Mouse (Mus musculus) left cerebral cortex, postnatal 36 days (tissue): ENCODE measurements around the gene Plxna1. TPM values are rescaled to one million over a fixed set of nuclear protein-coding genes. Genes with fewer than 3 reads are reported as not detected.

Experiments
- DNase-seq, 2 experiments: peaks; one replicate each; pipeline ENCODE4 v3.0.0; 2021 to 2022; ENCODE audit warnings: low spot score in 2 of 2, mixed read lengths in 1 of 2
- intact Hi-C: fragments of 180-260 bp; cut with DNase I; formaldehyde crosslinking; loops from one replicate; pipeline ENCODE4 v1.15.1; 2025
- total RNA-seq, 2 experiments: library from RNA; stranded (reverse); gene quantifications; 2 replicates each; pipeline ENCODE4 v1.2.3; 2021

Gene Plxna1
- total RNA-seq, 2 experiments from 2014 or later, result 56.2 to 70.4 TPM

DNA sequence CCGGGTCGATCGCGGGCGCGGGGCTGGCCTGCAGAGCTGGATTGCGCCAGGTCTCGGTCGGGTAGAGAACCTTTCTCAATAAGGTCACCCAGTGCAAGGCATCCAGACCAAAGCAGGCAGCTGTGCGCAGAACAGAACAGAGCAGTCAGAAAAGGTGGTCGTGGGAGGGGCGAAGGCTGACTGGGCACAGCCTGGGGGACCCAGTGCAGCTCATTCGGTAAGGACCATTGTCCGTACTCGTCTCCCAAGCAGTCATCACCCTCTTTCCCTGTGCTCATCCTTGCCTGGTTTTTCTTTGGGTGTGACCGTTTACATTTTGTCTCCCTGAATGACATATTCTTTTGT, 659 bp upstream of the Plxna1 start:
- intact Hi-C loops, result loop anchor here (5.0 to 10.0 kb wide), 4 partner anchors 269 to 436 kb away; no protein-coding TSS in a partner anchor
- no peak for DNase-seq

DNA sequence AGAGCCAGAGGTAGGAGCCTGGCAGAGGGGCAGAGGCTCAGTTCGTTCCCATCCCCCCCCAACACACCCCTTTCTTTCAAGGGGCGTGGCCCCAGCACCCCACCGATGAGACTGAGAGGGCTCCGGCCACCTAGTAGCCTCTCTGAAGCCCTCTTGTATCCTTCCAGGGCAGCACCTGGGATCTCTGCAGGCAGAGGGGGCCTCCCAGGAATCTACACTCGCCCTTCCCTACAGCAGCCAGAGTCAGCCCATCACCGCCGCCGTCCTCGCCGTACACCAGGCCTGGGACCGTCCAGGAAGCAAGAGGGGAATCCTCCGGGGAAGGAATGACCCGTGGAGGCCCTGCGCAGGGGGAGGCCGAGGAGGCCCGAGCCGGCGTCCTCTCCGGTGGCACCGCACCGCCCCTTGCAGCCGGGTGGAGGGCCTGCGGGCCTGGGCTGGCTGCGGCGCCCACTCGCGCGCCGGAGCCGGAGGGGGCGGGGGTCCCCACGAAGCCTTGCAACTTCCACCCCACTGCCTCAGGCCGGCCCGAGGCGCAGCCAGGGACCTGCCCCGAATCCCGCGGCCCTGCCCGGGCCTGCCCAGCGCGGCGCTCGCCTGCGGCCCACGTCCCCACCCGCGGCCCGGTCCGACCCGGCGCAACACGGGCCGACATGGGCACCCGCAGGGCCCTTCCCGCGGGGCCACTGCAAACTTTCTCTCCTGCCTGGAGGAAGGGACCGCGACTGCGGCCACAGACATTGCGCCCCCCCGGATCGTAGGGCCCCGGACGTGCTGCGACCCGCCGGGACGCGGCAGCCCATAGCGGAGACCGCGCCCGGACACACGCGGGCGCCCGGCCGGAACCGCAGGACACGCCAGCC, 771 bp downstream of the Plxna1 start:
- DNase-seq, result peak; percentile 41 to 45
- intact Hi-C loops, result loop anchor here (1.0 to 10.0 kb wide), 5 partner anchors 192 to 434 kb away; no protein-coding TSS in a partner anchor

DNA sequence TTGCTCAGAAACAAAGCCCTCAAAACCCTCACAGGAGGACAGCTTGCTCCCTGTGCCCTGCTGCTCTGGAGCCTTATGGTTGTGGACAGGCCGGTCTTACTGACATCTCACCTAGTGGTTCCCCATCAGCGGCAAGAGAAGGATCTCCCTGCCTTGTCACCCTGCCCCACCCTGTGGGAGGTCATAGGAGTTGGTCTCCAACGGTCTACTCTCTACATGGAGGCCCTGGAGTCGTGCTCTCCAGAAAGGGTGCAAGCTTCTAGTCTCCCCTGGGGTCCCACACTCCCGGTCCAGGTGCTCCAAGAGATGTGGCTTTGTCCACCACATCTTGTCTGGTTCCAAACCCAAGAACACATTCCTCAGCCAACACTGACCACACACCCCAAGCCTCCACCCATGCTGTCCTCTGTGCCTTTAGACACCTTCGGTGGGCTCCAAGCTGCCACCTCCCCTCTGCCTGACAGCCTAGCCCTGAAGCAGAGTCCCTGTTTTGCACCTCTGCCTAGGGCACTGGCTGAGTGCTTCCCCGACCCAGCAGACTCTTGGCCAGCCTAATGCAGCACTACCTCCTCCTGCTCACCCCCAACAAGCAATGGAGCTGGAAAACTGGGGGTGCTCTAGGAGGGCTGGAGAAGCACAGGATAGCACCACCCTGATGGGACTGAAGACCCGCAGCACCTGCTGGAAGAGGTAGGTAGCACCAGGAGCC, 1.6 kb downstream of the Plxna1 start:
- intact Hi-C loops, result loop anchor here (5.0 to 10.0 kb wide), 4 partner anchors 271 to 434 kb away; no protein-coding TSS in a partner anchor
- no peak for DNase-seq

DNA sequence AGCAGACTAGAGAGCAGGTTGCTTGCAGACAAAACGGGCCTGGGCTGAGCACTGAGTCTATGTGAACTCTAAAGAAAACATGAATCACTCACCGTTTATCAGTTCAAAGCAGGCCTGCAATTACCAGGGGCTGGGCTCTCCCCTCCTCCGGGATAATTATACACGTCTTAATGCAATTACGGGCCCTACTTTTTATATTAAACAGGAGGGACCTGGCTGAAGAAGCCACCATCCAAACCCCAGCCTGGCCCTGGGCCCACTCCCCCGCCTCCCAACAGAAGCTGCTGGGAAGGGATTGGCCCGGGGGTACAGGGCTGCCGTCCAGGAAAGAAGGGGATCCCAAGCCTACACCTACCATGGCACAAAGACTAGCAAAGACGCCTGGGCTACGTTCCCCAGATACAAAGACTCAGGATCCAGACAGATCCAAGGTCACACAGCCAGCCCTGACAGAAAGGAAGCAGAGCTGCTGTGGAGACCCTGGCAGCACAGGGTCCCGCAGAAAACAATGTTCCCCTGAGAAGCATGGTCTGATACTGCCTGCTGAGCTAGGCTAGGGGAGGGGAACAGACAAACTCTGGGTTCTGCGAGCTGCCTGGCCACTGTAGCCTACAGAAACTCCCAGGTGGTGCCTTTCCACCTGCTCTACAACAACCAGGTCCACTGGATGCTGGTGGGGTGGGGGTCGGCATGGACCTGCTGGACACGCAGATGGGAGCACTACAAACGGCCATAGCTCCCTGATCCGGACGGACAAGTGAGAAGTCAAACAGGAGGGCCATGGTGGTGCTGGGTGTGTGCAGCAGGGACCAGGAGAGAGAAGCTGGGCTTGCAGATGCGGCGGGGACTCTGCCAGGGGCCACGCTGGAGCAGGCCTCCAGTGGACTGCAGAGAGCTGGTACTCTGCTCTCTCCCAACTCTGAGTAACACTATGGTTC, 2.4 kb downstream of the Plxna1 start:
- no peak for DNase-seq
- intact Hi-C loops, result loop anchor here (5.0 to 10.0 kb wide), 4 partner anchors 272 to 433 kb away; no protein-coding TSS in a partner anchor

DNA sequence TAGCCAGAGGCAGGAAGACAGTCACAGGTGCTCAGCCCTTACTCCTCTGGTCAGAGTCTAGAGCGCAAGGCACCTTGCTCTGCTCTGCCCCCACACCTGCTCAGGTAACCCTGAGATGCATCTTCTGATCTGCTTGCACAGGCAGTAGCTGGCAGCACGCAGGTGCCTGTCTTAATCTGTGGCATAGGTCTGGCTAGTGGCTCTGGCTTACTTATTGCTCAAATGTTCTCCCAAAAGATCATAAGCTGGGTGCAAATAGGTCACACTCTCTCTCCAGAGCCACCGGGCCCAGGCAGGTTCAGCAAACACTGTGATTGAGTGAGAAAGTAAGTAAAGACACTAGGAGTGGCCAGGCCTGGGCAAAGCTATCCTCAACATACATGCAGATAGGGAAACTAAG, 3.2 kb downstream of the Plxna1 start:
- intact Hi-C loops, result no loop called here
- DNase-seq, result no peak

DNA sequence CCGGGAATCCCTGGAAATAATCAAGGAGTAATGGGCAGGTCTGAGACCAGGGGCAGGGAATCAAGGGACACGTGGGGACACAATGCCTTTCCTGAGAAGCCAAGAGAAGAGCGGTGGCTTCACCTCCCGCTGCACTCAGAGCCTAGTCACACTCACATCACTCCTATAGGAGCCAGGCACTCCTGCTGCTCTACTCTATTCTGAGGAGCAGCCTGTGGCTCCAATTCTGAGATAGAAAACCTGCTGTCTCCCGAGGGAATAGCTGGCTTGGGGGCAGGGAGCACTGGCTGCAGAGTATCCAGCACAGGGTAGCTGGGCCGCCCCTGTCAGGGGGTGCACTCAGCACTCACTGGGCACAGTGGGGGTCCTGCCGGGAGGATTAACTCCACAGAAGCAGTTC, 6.8 kb downstream of the Plxna1 start:
- peak in 1 of 2 experiments; percentile 10 for DNase-seq
- intact Hi-C loops, result no loop called here

DNA sequence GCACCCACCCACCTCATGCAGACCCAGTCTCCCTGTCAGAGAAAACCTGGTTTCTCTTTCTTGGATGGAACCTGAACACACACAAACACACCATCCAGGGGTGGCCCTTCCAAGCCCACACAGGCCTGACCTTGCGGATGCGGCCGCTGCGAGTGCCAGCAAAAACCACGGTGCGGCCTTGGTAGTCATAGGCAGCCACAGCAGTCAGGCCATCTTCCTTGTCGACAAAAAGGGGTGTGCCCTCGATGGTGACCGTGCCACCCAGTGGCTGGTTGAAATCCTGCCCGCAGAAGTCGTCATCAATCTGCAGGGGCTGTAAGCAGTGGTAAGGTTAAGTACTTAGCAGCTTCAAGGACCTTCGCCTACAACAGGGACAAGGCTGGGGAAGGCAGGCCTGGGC, 7.7 kb downstream of the Plxna1 start:
- DNase-seq, result no peak
- intact Hi-C loops, result no loop called here

DNA sequence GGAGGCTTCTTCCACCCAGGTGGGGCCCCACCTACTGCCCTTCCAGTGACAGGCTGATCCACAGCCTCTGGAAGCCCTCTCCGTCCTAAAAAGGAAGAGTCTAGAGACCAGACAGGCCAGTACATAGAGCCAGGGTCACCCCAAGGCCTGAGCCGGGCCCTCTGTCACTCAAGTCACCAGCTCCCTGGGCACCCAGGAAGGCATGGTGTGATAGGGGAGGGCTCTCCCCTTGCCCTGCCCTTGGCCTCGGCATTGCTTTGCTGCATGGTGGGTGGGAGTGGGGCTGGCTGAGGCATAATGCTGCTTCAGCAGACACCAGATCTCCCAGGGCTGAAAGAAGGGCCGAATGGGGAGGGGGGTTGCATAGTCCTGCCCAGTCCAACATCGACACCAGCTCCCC, 8.3 kb downstream of the Plxna1 start:
- intact Hi-C loops, result no loop called here
- no peak for DNase-seq

DNA sequence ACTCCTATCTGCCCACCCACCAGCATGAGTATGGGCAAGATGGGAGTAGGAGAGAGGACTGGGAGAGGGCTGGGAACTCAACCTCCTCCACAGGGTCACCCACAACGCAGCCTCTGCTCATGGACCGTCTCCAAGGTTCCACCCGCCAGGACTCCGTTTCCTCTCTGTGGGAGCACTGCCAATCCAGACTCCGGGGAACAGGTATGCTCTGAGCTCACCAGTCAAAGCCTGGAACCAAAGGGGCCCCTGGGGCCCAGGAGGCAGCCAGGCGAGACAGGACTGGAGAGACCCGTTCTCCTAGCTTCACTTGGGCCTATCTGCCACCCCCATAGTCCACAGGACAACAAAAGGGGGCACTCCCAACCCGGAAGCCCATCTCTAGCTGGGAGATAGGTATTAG, 9.3 kb downstream of the Plxna1 start:
- DNase-seq, result no peak
- intact Hi-C loops, result no loop called here

DNA sequence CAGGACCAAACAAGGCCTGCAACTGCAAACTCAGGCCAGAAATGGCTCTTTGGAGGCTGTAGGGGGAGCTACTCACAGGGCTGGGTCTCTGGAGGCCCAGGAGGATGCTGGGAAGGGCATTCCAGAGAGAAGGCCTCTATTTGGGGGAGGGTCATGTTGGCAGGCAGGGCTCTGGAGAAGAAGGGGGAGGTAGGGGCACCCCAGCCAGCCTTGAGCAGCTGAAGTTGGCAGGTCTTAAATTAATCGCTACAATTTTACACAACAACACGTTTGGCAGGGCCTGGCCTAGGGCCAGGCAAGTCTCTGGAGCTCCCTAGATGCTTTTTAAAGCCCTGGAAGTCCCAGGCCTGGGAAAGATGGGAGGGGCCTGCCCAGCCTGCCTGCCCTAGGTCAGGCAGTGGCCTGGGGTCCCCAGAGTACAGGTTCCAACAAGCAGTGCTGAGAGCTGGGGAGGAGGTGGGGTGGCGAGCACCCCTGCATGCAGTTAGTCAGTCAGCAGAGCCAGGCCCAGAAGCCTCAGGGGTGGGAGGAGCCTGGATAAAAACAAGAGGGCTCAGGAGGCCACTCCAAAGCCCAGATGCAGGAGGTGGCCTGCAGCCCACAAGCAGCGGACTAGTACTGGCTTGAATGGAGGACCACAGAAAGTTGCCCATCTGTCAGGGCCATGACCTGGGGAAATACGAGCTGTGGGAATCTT, 10.8 kb downstream of the Plxna1 start:
- no peak for DNase-seq
- intact Hi-C loops, result no loop called here

DNA sequence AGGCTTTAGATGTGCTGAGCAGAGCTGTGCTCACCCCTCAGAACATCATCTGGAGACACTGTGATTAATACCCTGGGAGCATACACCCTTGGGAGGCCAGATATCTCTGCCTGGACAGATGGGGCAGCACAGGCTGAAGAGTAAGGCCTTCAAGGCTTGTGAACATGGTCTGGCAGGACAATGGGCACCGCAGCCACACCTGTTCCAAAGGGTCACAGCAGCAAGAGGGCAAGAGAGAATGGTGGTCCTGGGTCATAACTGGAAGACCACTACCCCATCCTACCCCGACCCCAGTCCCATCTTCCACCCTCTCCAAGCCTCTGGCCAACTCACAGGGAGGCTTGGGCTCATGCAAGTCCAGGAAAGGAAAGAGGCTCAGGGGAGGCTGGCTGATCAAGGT, 11.9 kb downstream of the Plxna1 start:
- intact Hi-C loops, result no loop called here
- DNase-seq, result no peak

DNA sequence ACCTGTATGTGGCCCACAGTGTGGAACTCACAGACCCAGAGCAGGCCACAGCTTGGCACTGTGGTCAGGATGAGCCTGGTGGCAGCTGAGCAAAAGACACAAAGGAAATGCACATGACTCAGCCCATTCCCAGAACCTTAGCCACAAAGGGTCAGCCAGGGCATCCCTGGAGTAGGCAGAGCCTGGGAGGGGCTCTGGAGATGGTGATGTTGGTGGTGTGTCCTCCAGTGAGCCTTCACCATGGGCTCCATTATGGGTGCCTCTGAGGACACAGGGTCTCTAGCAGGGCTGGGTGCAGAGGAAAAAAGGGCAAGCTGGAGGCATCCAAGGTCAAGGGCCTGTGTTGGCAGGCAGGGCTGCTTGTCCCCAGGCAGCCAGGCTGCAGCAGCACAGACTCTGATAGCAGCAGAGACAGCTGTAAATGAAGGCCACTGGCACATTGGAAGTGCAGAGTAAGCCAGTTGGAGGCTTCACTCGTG, 12.3 kb downstream of the Plxna1 start:
- intact Hi-C loops, result no loop called here
- no peak for DNase-seq

DNA sequence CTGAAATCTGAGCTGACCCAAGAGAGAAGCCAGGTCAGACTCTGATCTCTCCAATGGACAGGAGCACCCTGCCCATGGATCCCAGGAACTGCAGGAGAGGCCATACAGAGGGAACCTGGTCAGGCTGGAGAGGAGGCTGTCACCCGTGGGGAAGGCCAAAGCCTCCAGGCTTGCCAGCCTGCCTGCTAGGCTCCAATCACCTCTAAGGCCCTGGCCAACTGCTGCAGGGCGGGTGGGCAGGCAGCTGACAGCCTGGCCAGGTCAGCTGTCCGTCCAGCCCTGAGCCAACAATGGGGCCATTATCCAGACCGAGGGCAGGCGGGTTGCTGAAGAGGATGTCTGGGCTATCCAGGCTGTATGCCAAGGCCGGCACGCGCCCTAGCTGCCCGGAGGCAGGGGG, 14.1 kb downstream of the Plxna1 start:
- intact Hi-C loops, result no loop called here
- no peak for DNase-seq

DNA sequence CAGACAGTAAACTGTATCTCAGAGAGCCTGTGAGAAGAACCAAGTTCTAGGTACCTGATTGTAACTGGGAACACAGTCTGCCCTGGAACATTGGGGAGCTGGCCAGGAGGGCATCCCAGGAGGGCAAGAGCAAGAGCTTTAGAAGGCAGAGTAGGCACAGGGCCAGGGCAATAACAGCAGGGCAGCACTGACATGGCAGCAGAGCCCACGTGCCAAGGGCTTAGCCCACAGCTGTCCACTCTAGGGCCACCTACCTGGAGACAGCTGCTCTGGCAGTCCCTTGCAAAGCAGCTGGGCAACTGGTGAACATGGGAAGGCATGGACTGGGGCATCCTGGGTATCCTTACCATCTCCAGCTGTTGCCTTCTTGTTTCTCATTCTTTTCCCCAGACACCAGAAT, 14.6 kb downstream of the Plxna1 start:
- intact Hi-C loops, result no loop called here
- no peak for DNase-seq

DNA sequence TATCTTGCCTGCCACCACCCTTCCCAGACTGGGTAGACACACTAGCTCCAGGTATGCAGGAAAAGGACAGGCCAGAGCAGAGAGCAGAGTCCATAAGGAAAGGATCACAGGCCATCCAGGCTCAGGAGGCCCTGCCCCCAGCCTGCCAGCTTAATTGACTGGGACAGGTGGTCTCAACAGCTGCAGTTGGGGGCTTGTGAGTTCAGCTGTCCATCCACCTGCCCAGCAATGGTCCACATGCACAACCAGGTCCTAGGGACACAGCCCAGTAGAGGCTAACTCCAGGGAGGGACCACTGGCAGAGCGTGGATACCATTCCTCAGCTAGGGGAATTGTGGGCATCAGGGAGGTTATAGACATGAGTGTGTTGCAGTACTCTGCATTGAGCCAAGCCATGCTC, 16.6 kb downstream of the Plxna1 start:
- no peak for DNase-seq
- intact Hi-C loops, result no loop called here

DNA sequence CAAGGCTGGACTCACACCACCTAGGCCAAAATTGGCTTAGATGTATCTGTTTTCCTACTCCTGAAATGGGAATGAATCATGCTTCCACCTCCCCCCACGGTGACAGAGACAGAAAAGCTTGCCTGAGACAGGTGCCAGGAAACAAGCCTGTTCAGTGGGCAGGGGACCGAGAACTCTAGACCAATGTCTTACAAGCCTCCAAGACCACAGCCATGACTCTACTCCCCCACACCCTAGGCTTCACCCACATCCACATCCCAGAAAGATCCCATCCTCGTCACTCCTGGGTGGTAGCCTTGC, 17.0 kb downstream of the Plxna1 start:
- intact Hi-C loops, result no loop called here
- DNase-seq, result no peak

DNA sequence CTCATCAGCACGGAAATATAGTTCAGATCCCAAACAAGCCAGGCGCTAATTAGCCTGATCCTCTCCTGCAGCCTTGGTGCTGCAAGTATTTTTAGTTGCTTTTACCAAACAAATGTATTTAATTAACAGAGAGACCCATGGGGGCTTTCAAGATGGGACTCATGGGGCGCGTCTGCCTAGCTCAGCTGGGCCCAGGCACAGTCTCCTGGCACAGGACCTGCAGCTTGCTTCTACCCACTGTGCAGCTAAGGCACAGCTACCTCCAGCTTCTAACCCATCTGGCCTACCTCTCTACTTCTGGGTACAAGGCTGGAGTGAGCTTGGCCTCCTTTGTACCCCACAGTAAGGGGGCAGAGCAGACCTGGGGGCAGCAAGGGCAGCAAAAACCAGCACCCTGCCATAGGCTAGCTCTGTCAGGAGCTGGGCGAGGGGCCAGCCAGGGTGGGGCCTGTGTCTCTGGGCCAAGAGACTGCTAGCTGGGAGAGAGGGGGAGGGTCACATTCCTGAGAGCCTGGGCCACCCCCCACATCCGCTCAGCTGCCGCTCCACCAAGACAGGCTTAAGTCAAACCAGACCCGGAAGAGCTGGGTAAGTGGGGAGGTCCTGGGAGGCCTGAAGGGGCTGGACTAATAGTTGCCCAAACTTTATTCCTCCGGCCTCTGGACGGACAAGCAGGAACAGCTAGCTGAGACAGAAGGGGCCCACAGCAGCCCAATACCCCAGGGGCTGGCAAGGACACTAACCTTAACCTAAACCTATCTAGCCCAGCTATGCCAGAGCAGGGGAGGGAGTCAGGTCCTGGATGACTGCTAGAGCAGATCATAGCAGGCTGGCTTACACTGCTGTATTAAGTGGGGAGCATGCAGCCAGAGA, 17.6 kb downstream of the Plxna1 start:
- intact Hi-C loops, result no loop called here
- DNase-seq, result no peak

DNA sequence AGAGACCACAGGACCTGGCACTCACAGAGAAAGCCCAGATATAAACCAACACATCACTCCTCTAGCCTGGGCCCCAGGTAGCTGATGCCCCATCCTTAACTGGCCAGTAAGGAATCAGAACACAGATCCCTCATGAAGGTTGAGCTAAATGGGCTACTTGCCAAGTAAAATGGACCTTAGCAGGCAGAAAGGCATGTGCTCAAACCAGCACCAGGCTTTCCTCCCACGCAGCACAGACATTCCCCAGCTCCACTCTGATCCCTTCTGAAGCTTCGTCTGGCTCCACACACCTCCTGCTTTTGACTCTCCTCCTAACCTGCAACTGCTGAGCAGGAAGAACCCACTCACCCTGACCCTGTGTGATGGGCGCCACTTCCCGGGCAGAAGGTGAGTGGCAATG, 20.4 kb downstream of the Plxna1 start:
- intact Hi-C loops, result no loop called here

DNA sequence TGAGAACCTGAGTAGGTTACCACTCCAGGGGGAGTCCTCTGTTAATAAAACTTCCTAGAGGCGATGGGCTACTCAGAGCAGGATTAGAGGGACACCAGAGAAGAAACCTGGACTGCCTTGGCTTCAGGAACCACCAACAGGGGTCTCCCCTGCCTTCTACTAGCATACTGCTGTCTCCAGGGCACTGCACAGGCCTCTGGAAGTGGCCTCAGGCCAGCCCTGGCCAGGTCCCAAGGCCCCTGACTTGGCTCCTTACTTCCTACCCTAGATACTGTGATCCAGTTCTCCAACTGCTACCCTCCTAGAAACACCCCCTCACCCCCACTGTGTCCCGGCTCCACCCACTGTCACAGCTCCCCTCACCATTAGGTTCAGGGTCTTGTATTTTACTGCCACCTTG, 23.0 kb downstream of the Plxna1 start:
- DNase-seq, result no peak
- intact Hi-C loops, result no loop called here

More for the DNA sequence above, 20.4 kb downstream of the Plxna1 start:
- DNase-seq, result no peak
